Mouse (Mus musculus) right cerebral cortex, adult 2 months (tissue): ENCODE results near the gene Col3a1.
A peak's percentile ranks its signal among the peaks of the same experiment; 100 is the strongest.

Source experiments
- DNase-seq, 2 experiments: peaks; one replicate each; pipeline ENCODE4 v3.0.0; 2021 to 2022; ENCODE audit warnings: low spot score in 2 of 2

Col3a1 gene

GRCm38 (mm10) chr1:45311388-45311787, at the start of gene Col3a1:
Gene Col3a1, plus strand, starts transcription at chr1:45311538.
- no peak for DNase-seq

- no peak for DNase-seq
These were observed 41.9 kb upstream of the Col3a1 start for GRCm38 (mm10) chr1:45269421-45269820.

GRCm38 (mm10) chr1:45276006-45276539, 35.3 kb upstream of the Col3a1 start:
- no peak for DNase-seq

- no peak for DNase-seq
These were observed 23.4 kb upstream of the Col3a1 start for GRCm38 (mm10) chr1:45287954-45288353.

- no peak for DNase-seq
These were observed 21.3 kb upstream of the Col3a1 start for GRCm38 (mm10) chr1:45290037-45290436.

- DNase-seq: no peak
These were observed 11.8 kb upstream of the Col3a1 start for GRCm38 (mm10) chr1:45299394-45300119.

GRCm38 (mm10) chr1:45304273-45304672, 7.1 kb upstream of the Col3a1 start:
- DNase-seq: no peak

- DNase-seq: no peak
These were observed 2.3 kb upstream of the Col3a1 start for GRCm38 (mm10) chr1:45309015-45309414.

- no peak for DNase-seq
These were observed 624 bp downstream of the Col3a1 start for GRCm38 (mm10) chr1:45311962-45312361.

- no peak for DNase-seq
These were observed 1.5 kb downstream of the Col3a1 start for GRCm38 (mm10) chr1:45312870-45313269.

GRCm38 (mm10) chr1:45313696-45314295, 2.5 kb downstream of the Col3a1 start:
- peak in 1 of 2 experiments; percentile 20 for DNase-seq

- DNase-seq: no peak
These were observed 4.6 kb downstream of the Col3a1 start for GRCm38 (mm10) chr1:45315767-45316528.

GRCm38 (mm10) chr1:45318241-45318640, 6.9 kb downstream of the Col3a1 start:
- DNase-seq: no peak

GRCm38 (mm10) chr1:45320861-45321260, 9.5 kb downstream of the Col3a1 start:
- DNase-seq: no peak

GRCm38 (mm10) chr1:45329149-45329548, 17.8 kb downstream of the Col3a1 start:
- no peak for DNase-seq

- DNase-seq: peak; percentile 13 to 14
These were observed 44.6 kb downstream of the Col3a1 start for GRCm38 (mm10) chr1:45355944-45356343.

GRCm38 (mm10) chr1:45358020-45358419, 46.7 kb downstream of the Col3a1 start:
- no peak for DNase-seq

GRCm38 (mm10) chr1:45359147-45359546, 47.8 kb downstream of the Col3a1 start:
- DNase-seq: no peak

GRCm38 (mm10) chr1:45359673-45360072, 48.3 kb downstream of the Col3a1 start:
- DNase-seq: no peak

GRCm38 (mm10) chr1:45363274-45363673, 51.9 kb downstream of the Col3a1 start:
- DNase-seq: no peak

- DNase-seq: no peak
These were observed 54.1 kb downstream of the Col3a1 start for GRCm38 (mm10) chr1:45365427-45365826.

GRCm38 (mm10) chr1:45379992-45380690, 68.8 kb downstream of the Col3a1 start:
- DNase-seq: no peak
